Mouse (Mus musculus) liver, embryonic 14.5 days (tissue): Measurements from ENCODE around the gene Bspry. TPM values are rescaled to one million over a fixed set of nuclear protein-coding genes. Genes with fewer than 3 reads are reported as not detected.

Experiments used
- ATAC-seq: fragments of 200-750 bp; cut with Nextera tagmentation; 2 replicates; pipeline ENCODE4 v1.8.0; 2017; ENCODE audit warnings: moderate number of reproducible peaks, mild to moderate bottlenecking, moderate library complexity; ENCODE audit not compliant: insufficient read depth
- DNase-seq, 3 experiments: peaks; one replicate each; pipeline ENCODE4 v3.0.0-alpha.2; 2012 to 2013; ENCODE audit warnings: low read depth in 3 of 3, low spot score in 3 of 3
- H3K27ac ChIP-seq: fragments of 300-500 bp; sonication (generic); 2 replicates; pipeline ENCODE4 v1.5.1; 2014; ENCODE audit warnings: moderate library complexity, mild to moderate bottlenecking, control low read depth, inconsistent platforms
- H3K27me3 ChIP-seq: fragments of 300-500 bp; sonication (generic); 2 replicates; pipeline ENCODE4 v1.6.1; 2014; ENCODE audit warnings: mild to moderate bottlenecking, low read length, moderate library complexity; ENCODE audit not compliant: control insufficient read depth, insufficient read depth
- H3K36me3 ChIP-seq: fragments of 300-500 bp; sonication (generic); replicated peaks from 2 replicates; pipeline ENCODE4 v1.6.1; 2014; ENCODE audit warnings: low read depth; ENCODE audit not compliant: control insufficient read depth, insufficient read depth
- H3K4me1 ChIP-seq, 2 experiments: fragments of 200-500 bp in 1 of 2; fragments of 300-500 bp in 1 of 2; sonication (generic) in 1 of 2; replicated peaks; 2 replicates each; pipeline ENCODE4 v1.6.1; 2012 to 2014; ENCODE audit warnings: antibody characterized with exemption in 1 of 2, inconsistent platforms in 1 of 2, low read length in 1 of 2; ENCODE audit not compliant: control insufficient read depth in 2 of 2, insufficient read depth in 2 of 2
- H3K4me2 ChIP-seq: fragments of 300-500 bp; sonication (generic); 2 replicates; pipeline ENCODE4 v1.6.1; 2014; ENCODE audit warnings: low read depth, mild to moderate bottlenecking, control low read depth, moderate library complexity
- H3K4me3 ChIP-seq, 2 experiments: fragments of 200-500 bp in 1 of 2; fragments of 300-500 bp in 1 of 2; sonication (generic) in 1 of 2; 2 replicates each; pipeline ENCODE4 v1.5.1; 2012 to 2014; ENCODE audit warnings: low read depth in 2 of 2, low read length in 2 of 2, mild to moderate bottlenecking in 2 of 2, control low read depth in 1 of 2, inconsistent platforms in 1 of 2, moderate library complexity in 1 of 2; ENCODE audit not compliant: insufficient read depth in 1 of 2
- H3K9ac ChIP-seq: fragments of 300-500 bp; sonication (generic); replicated peaks from 2 replicates; pipeline ENCODE4 v1.6.1; 2014; ENCODE audit warnings: mild to moderate bottlenecking, control low read depth, moderate library complexity
- H3K9me3 ChIP-seq: fragments of 300-500 bp; sonication (generic); 2 replicates; pipeline ENCODE4 v1.6.1; 2016; ENCODE audit warnings: low read length, mixed read lengths; ENCODE audit not compliant: control insufficient read depth
- CTCF ChIP-seq: IDR thresholded peaks from 2 replicates; pipeline ENCODE4 v1.5.1; 2016; ENCODE audit warnings: antibody characterized with exemption, low read depth, control low read depth
- EP300 ChIP-seq: IDR thresholded peaks from 2 replicates; pipeline ENCODE4 v1.6.1; 2016; ENCODE audit warnings: antibody characterized with exemption, low read depth
- WGBS: fragments of 180-500 bp; shearing (Covaris S2); extraction: QIAGEN DNeasy Blood & Tissue Kit; methylation state at CpG from one replicate; pipeline ENCODE4 v1.1.7; 2014; ENCODE audit not compliant: insufficient replicate concordance; 5-methylcytosine and 5-hydroxymethylcytosine counted together
- polyA plus RNA-seq, 2 experiments: library from polyadenylated mRNA; depleted of rRNA in 1 of 2; stranded (reverse) in 1 of 2; unstranded in 1 of 2; fragments of >200 nt; fragmentation: Nextera tagmentation in 1 of 2; extraction: Ambion mirVana in 1 of 2; gene quantifications; 2 replicates each; pipeline versions ENCODE4 v1.2.1 to v1.2.3; 2012 to 2014

The Bspry gene
- polyA plus RNA-seq, 2 experiments, result 0.17 to 0.19 TPM

GRCm38 (mm10) chr4:62520892-62521400, 41.1 kb downstream of the Bspry start:
- Histone ChIP-seq H3K4me2 (peak overlapping the region; percentile 87), H3K9me3 (no peaks in the 10 kb centered on the region), H3K4me1 (peaks cover 13 to 31% of the 10 kb centered on the region in 2 experiments), H3K27me3 (no peaks in the 10 kb centered on the region), H3K4me3 (peak overlapping the region in 1 of 2 experiments; percentile 98; a peak in 2 of 4 replicates), H3K27ac (peak overlapping the region; percentile 41), H3K9ac (peak overlapping the region; percentile 100), H3K36me3 (peaks cover 9% of the 10 kb centered on the region)
- 57% methylated on average over 2 of the region's 2 CpGs for WGBS
- DNase-seq, result no peak
- ATAC-seq, result no peak
- no peak for TF ChIP-seq EP300
- no peak for TF ChIP-seq CTCF

- under 1% methylated on average over 59 of the region's 59 CpGs for WGBS
- Histone ChIP-seq H3K9ac (peak within 1 kb of the TSS; percentile 95), H3K4me2 (peak within 1 kb of the TSS; percentile 90), H3K27me3 (no peaks in the 10 kb centered on the region), H3K9me3 (no peaks in the 10 kb centered on the region), H3K36me3 (peaks cover 8% of the 10 kb centered on the region), H3K27ac (peak within 1 kb of the TSS; percentile 73), H3K4me1 (peaks cover 5 to 13% of the 10 kb centered on the region in 2 experiments), H3K4me3 (peak within 1 kb of the TSS; percentile 94 to 98)
- DNase-seq (peak; percentile 95 to 97 (median 95)), ATAC-seq (peak; percentile 97)
- no peak for TF ChIP-seq CTCF
- peak; percentile 55 for TF ChIP-seq EP300
Observed at GRCm38 (mm10) chr4:62524651-62525488, 45.0 kb downstream of the Bspry start, which contains the start of the genes Pole3 and 4933430I17Rik. TSS of gene Pole3 (minus strand) at chr4:62525068. TSS of gene 4933430I17Rik (plus strand) at chr4:62525369.

- Histone ChIP-seq H3K9me3 (no peaks in the 10 kb centered on the region), H3K36me3 (peaks cover 8% of the 10 kb centered on the region), H3K4me2 (peak overlapping the region; percentile 90), H3K4me3 (peak overlapping the region; percentile 28 to 98; a peak in 3 of 4 replicates), H3K4me1 (peaks cover 3 to 13% of the 10 kb centered on the region in 2 experiments), H3K27ac (no peak overlapping the region), H3K27me3 (no peaks in the 10 kb centered on the region), H3K9ac (no peak overlapping the region)
- ATAC-seq, result no peak
- WGBS, result 3% methylated on average over 10 of the region's 10 CpGs
- TF ChIP-seq EP300 (no peak), CTCF (no peak)
- DNase-seq, result no peak
Observed at GRCm38 (mm10) chr4:62525489-62525811, 45.6 kb downstream of the Bspry start.

- H3K4me3 ChIP-seq, result no peak overlapping the region
- no peaks in the 10 kb centered on the region for H3K9me3 ChIP-seq
- ATAC-seq (no peak), DNase-seq (no peak)
- H3K27ac ChIP-seq, result no peak overlapping the region
- no peak for TF ChIP-seq EP300
- H3K4me2 ChIP-seq, result no peak overlapping the region
- 51% methylated on average over 2 of the region's 2 CpGs for WGBS
- no peaks in the 10 kb centered on the region for H3K27me3 ChIP-seq
- H3K4me1 ChIP-seq, result peaks cover 0 to 13% of the 10 kb centered on the region in 2 experiments
- H3K36me3 ChIP-seq, result peaks cover 8% of the 10 kb centered on the region
- no peak overlapping the region for H3K9ac ChIP-seq
Observed at GRCm38 (mm10) chr4:62526256-62526655, 46.4 kb downstream of the Bspry start.

GRCm38 (mm10) chr4:62527655-62528054, 47.8 kb downstream of the Bspry start:
- no peak for DNase-seq
- peaks cover 5% of the 10 kb centered on the region for H3K36me3 ChIP-seq
- TF ChIP-seq CTCF (no peak), EP300 (no peak)
- 15% methylated on average over 4 of the region's 4 CpGs for WGBS
- no peaks in the 10 kb centered on the region for H3K9me3 ChIP-seq
- peaks cover 0 to 11% of the 10 kb centered on the region in 2 experiments for H3K4me1 ChIP-seq
- H3K4me3 ChIP-seq, result no peak overlapping the region
- H3K27ac ChIP-seq, result no peak overlapping the region
- H3K9ac ChIP-seq, result no peak overlapping the region
- ATAC-seq, result no peak
- no peak overlapping the region for H3K4me2 ChIP-seq
- no peaks in the 10 kb centered on the region; the same call in 1 of the 2 replicates for H3K27me3 ChIP-seq
